In the genomic region with DNA sequence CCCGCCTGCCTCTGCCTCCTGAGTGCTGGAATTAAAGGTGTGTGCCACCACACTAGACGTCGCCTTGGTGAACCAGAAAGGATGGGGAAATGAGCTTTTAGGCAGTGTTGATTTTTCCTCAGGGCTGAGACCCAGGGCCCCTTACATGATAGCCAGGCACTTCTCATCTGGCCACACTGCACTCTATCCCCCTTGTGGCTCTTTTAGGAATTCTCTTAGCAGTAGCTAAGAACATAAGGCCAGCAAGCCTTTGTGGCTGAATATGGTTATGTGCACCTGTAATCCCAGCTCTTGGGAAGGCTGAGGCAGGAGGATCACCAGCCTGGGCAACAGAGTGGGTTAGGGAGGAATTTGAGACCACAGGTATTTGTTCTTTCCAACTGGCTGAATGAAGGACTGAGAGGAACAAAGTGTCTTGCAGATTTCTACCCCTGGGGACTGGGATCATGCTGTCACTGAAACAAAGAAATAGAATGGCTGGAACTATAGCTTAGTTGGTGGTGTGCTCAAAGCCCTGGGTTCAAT, we compare ENCODE assay signal across 29 mouse cellular contexts. TPM values are rescaled to one million over a fixed set of nuclear protein-coding genes. Genes with fewer than 3 reads are reported as not detected.
DNase-seq lines count a peak whose midpoint lies in the region; ATAC-seq and TF ChIP-seq lines count a peak whose summit lies in the region.
"Had no signal": no experiment of that assay in that cellular context is flagged by ENCODE, and none has a peak within 500 bp of the region (broad histone marks: within the 10 kb centered on the region; RNA-seq: fewer than 3 reads in every experiment).

No protein-coding gene starts in this region.

- H3K9me3 ChIP-seq in liver, embryonic 14.5 days (ENCODE audit: control insufficient read depth, low read length), result no peaks in the 10 kb centered on the region
- H3K9me3 ChIP-seq in ES-Bruce4 (replicated peaks; ENCODE audit: control insufficient read depth, insufficient read depth, low read length, poor library complexity, severe bottlenecking), result no peaks in the 10 kb centered on the region
- H3K9me3 ChIP-seq: embryonic facial prominence, embryonic 13.5 days; heart, embryonic 13.5 days; limb, embryonic 12.5 days; neural tube, embryonic 12.5 days had no signal

- no peak for TF ChIP-seq POLR2A in ES-Bruce4 (IDR thresholded peaks at IDR 0.05; ENCODE audit: insufficient read depth, low read length)

- no peak for ATAC-seq in liver, embryonic 14.5 days (ENCODE audit: insufficient read depth)
- ATAC-seq: forebrain, postnatal 0 days; inflammation-experienced regulatory T-cells, adult 6 months; liver, postnatal 0 days; midbrain, embryonic 16.5 days had no signal

- H3K4me1 ChIP-seq in liver, embryonic 14.5 days (replicated peaks; ENCODE audit: control insufficient read depth in 2 of 2, insufficient read depth in 2 of 2, low read length in 1 of 2), result peaks cover 4 to 12% of the 10 kb centered on the region in 2 experiments; a peak in 2 of 4 replicates
- peaks cover 9% of the 10 kb centered on the region for H3K4me1 ChIP-seq in ES-Bruce4 (ENCODE audit: control insufficient read depth, insufficient read depth, low read length)
- H3K4me1 ChIP-seq: neural tube, embryonic 12.5 days had no signal

- H3K4me3 ChIP-seq in liver, embryonic 14.5 days (ENCODE audit: insufficient read depth in 1 of 2, low read depth in 2 of 2, low read length in 2 of 2), result no peak overlapping the region
- H3K4me3 ChIP-seq in ES-Bruce4 (ENCODE audit: low read depth, low read length), result no peak overlapping the region
- H3K4me3 ChIP-seq: embryonic facial prominence, embryonic 13.5 days; erythroblast, embryonic 14.5 days; heart, adult 2 months; heart, embryonic 13.5 days; limb, embryonic 12.5 days; megakaryocyte, embryonic 14.5 days; myocyte; neural tube, embryonic 12.5 days had no signal

- no peak overlapping the region for H3K27ac ChIP-seq in liver, embryonic 14.5 days
- H3K27ac ChIP-seq in ES-Bruce4 (ENCODE audit: insufficient read depth, low read length), result peak overlapping the region; percentile 97
- H3K27ac ChIP-seq: embryonic facial prominence, embryonic 13.5 days; heart, adult 2 months; heart, embryonic 13.5 days; hindbrain, embryonic 14.5 days; limb, embryonic 12.5 days; neural tube, embryonic 12.5 days had no signal

- H3K9ac ChIP-seq in liver, embryonic 14.5 days (replicated peaks), result no peak overlapping the region
- peak overlapping the region; percentile 55; the same call in 1 of the 2 replicates for H3K9ac ChIP-seq in ES-Bruce4 (ENCODE audit: low read depth, poor library complexity, severe bottlenecking)
- H3K9ac ChIP-seq: embryonic facial prominence, embryonic 13.5 days; forebrain, postnatal 0 days; heart, embryonic 13.5 days; hindbrain, embryonic 14.5 days; limb, embryonic 12.5 days; liver, postnatal 0 days; neural tube, embryonic 12.5 days had no signal

- H3K4me2 ChIP-seq in liver, embryonic 14.5 days (ENCODE audit: low read depth), result no peak overlapping the region
- H3K4me2 ChIP-seq: embryonic facial prominence, embryonic 13.5 days; heart, embryonic 13.5 days; hindbrain, embryonic 14.5 days; limb, embryonic 12.5 days; liver, embryonic 11.5 days; neural tube, embryonic 12.5 days had no signal

- no peaks in the 10 kb centered on the region for H3K27me3 ChIP-seq in liver, embryonic 14.5 days (ENCODE audit: control insufficient read depth, insufficient read depth, low read length)
- H3K27me3 ChIP-seq in ES-Bruce4 (ENCODE audit: control insufficient read depth, insufficient read depth, low read length, poor library complexity, severe bottlenecking), result no peaks in the 10 kb centered on the region
- H3K27me3 ChIP-seq: embryonic facial prominence, embryonic 13.5 days; heart, embryonic 13.5 days; limb, embryonic 12.5 days; megakaryocyte, embryonic 14.5 days; neural tube, embryonic 12.5 days had no signal

- H3K36me3 ChIP-seq in liver, embryonic 14.5 days (replicated peaks; ENCODE audit: control insufficient read depth, insufficient read depth, low read depth), result no peaks in the 10 kb centered on the region
- no peaks in the 10 kb centered on the region for H3K36me3 ChIP-seq in ES-Bruce4 (ENCODE audit: control insufficient read depth, insufficient read depth, low read length, poor library complexity, severe bottlenecking)
- H3K36me3 ChIP-seq: embryonic facial prominence, embryonic 13.5 days; heart, embryonic 13.5 days; limb, embryonic 12.5 days; neural tube, embryonic 12.5 days had no signal

- TF ChIP-seq EP300 in liver, embryonic 14.5 days (IDR thresholded peaks at IDR 0.05; ENCODE audit: low read depth), result no peak
- 0 out of 2 replicates have a peak, but pooled peaks have one; percentile 25 for TF ChIP-seq EP300 in ES-Bruce4 (IDR thresholded peaks at IDR 0.05; ENCODE audit: insufficient read depth, low read depth, low read length)

- WGBS in liver, embryonic 14.5 days (ENCODE audit: insufficient replicate concordance), result 86% methylated on average over 3 of the region's 3 CpGs

- 0 out of 2 replicates have a peak, but pooled peaks have one; percentile 14 for TF ChIP-seq CTCF in liver, embryonic 14.5 days (IDR thresholded peaks at IDR 0.05; ENCODE audit: low read depth)
- TF ChIP-seq CTCF in ES-Bruce4 (IDR thresholded peaks at IDR 0.05; ENCODE audit: low read depth, low read length), result no peak

- DNase-seq in liver, embryonic 14.5 days (ENCODE audit: low read depth in 3 of 3, low spot score in 3 of 3), result no peak
- no peak for DNase-seq in liver
- peak; percentile 85 for DNase-seq in ZHBTc4 (ENCODE audit: low read depth, low spot score)
- no peak for DNase-seq in retina, embryonic 14.5 days (ENCODE audit: low spot score)
- no peak for DNase-seq in cerebellum, adult 9-11 months
- no peak for DNase-seq in cerebellum, postnatal 36 days
- DNase-seq: adrenal gland, postnatal 10 days; B cell, adult 2 months; cerebellum, adult 9-10 months; forebrain, postnatal 0 days; heart, adult 2 months; heart, postnatal 10 days; liver, postnatal 0 days; lung, postnatal 36 days; right cerebral cortex, postnatal 4 days; thymus, adult 2 months; thymus, postnatal 36 days had no signal

RNA-seq across cellular contexts. Expression of gene Trip12, which starts 26.5 kb away (rescaled TPM):
- polyA plus RNA-seq in liver, embryonic 14.5 days (2012; rRNA removed), result 20.5 and 27.9 TPM in 2 replicates
- 30.3 and 34.5 TPM in 2 replicates for polyA plus RNA-seq in liver, embryonic 14.5 days (2014; fragmentation: Nextera tagmentation; extraction: Ambion mirVana)
- 665 and 675 TPM in 2 replicates for polyA plus RNA-seq in ES-Bruce4 (2011; ENCODE audit: insufficient read depth, insufficient read length, low read depth, missing spikeins)

RNA-seq across cellular contexts. Expression of gene Fbxo36, which starts 27.1 kb away (rescaled TPM):
- 3.9 and 4.0 TPM in 2 replicates for polyA plus RNA-seq in liver, embryonic 14.5 days (2012; rRNA removed)
- 9.0 TPM in 2 replicates for polyA plus RNA-seq in liver, embryonic 14.5 days (2014; fragmentation: Nextera tagmentation; extraction: Ambion mirVana)
- polyA plus RNA-seq in ES-Bruce4 (2011; ENCODE audit: insufficient read depth, insufficient read length, low read depth, missing spikeins), result 11.1 and 13.5 TPM in 2 replicates

Comparison
In these comparisons a context has a peak if more than half of its experiments do, and no peak if none do; other contexts are left out.
1. RNA of gene Trip12, which starts 26.5 kb away (polyA plus RNA-seq): 665 to 675 TPM in ES-Bruce4; 20.5 to 34.5 TPM in liver, embryonic 14.5 days; every median in the first group is over 10 times any median in the second.